Mouse (Mus musculus): ENCODE results near the gene Dnah17.

The Dnah17 gene

DNA sequence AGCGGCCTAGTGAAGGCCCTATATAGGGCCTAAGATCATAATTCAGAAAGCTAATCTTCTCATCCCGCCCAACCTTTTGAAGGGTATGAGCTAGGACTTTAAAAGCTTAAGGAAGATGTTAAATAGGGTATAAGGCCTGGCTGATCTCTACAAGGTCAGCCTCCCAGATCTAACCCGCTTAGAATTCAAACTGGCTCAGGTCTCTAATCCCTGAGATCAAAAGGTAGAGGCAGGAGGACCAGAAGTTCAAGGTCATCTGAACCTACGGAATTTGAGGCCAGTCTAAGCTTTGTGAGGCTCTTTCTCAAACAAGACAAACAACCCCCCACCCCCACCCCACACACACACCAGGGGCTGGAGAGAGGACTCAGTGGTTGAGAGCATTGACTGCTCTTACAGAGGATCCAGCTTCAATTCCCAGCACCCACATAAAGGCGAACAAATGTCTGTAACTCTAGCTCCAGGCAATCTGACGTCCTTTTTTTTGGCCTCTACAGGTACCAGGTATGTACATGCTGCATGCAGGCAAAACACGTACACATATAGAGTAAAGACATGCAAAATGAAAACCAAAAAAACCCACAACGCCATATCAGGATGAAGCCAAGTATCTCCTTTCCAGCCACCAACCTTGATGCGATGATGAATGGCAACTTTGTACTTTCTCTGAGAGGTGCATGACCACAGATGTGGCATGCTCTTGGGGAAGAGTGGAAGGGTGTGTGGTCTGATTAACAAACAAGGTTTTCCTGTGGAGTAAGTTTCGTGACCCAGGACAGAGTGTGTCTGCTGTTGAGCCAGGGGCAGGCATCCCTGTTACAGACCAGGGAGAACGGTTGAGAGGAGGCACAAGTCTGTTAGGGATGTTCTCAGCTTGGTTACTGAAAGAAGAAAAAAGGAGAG is 157.5 kb downstream of the Dnah17 start:
- DNase-seq (ENCODE audit: low spot score) = no peak

All from spleen, adult 12 weeks (tissue).